Mouse (Mus musculus): ENCODE results near the gene Ufc1.

Gene Ufc1

DNA sequence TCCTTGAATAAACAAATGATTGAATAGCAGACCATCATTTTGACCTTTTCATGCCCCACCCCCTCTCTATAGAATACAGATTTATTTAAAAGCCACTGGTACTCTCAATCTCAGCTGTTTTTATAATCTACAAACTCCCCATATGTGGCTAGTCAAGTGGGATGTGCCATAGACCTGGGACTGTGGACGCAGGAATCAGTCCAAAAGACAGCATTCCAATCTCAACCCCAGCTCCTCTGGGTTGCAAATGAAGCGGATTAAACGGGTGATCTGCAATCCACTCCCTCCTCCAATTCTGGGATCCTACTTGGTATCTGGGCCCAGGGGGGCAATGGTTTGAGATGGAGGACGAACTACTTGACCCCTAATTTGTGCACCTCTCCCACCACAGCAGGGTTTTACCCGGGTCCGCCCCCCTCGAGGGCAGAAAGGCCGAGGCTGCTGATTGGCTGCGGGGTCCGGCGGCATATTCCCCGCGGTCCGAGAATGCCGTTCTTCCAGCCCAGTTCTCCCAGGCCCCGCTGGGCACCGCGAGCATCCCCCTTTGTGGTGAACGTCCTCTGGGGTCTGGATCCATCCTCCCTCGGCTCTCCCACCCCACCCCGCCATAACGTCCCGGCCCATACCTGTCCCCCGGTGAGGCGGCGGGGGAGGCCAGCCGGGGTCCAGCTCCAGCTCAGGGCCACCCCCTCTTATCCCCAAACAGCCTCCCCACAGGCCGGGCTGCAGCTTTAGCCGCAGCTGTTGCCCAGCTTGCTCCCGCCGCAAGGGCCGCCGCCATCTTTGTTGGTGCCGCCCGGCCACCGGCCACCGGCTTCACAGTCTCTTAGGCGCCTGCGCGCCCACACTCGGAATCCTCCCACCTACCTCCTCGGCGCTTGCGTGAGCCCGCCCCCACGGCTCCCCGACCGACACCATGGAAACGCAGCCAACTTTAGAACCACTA is 7.4 kb downstream of the Ufc1 start, which contains the start of gene Usp21:
TSS of gene Usp21 (minus strand) at position 856 of the 946 bp plus-strand sequence.
- peak; percentile 97 for DNase-seq (ENCODE audit: low read depth, low spot score)

DNA sequence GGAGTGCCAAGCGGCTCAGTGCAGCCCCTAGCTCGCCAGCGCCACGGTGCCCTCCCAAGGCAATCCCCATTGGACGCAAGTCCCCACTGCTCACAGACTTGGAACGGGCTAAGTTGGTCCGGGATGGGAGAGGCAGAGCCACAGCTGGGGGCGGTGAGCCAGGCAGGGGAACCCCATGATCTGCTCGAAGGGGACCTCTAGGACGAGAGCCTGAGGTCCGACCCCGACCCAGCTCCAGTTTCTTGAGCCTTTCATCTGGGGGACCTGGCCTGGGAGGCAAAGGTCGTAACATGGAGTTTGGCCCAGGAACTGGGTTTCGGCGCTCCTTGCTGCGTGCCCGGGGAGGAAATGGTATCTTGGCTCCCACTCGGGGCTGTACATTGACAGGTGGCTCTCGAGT is 8.3 kb downstream of the Ufc1 start:
- no peak for DNase-seq (ENCODE audit: low read depth, low spot score)

DNA sequence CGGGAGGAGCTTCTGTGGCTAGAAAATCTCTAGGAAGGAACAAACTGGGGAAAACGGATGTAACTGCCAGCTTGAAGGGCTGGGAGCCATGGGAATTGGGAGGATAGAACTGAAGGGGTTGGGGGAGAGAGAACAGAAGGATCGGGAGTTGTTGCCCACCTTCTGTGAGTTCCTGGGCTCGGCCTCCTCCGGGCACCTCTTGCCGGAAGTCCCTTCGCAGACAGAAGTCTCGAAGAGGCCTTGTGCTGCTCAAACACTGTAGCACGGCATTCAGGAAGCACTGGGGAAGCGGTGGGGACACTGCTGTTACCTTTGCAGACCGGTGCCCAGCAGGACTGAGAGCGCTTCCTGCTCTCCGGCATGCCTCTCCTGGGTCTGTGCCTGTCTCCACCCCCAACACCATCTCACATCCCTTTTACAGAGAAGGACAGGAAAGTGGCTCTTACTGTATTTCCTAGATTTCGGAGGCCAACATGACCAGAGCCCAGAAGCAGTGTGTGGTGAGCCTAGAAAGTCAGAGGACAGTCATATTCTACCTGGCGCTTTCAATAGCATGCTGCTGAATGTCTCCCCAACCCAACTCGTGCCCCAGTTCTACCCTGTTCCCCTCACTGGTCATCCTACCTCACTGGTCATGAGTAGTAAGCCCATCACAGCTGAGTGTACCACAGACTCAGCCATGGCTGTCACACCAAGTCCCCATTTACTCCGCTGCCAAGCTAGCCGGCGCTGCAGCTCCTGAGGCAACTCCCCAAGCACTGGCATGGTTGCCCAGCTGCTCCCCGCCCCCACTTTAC is 9.5 kb downstream of the Ufc1 start:
- no peak for DNase-seq (ENCODE audit: low read depth, low spot score)

DNA sequence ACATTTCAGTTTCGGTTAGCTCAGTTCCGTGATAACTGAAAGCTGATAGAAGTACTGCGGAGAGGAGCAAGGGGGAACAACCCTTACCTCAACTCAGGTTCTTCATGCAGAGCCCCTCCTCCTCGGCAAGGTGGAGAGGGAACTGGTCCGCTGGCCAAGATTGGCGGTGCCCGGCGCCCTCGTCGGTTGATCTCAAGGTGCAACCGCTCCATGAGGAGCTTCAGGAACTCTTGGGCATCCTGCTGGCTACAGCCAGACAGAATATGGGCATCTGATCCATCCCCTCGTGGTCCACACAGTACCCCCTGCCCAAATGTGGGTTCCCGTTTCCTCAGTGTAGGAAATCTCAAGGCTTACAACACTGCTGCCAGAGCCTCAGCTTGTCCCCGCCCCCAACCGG is 10.3 kb downstream of the Ufc1 start:
- no peak for DNase-seq (ENCODE audit: low read depth, low spot score)

DNA sequence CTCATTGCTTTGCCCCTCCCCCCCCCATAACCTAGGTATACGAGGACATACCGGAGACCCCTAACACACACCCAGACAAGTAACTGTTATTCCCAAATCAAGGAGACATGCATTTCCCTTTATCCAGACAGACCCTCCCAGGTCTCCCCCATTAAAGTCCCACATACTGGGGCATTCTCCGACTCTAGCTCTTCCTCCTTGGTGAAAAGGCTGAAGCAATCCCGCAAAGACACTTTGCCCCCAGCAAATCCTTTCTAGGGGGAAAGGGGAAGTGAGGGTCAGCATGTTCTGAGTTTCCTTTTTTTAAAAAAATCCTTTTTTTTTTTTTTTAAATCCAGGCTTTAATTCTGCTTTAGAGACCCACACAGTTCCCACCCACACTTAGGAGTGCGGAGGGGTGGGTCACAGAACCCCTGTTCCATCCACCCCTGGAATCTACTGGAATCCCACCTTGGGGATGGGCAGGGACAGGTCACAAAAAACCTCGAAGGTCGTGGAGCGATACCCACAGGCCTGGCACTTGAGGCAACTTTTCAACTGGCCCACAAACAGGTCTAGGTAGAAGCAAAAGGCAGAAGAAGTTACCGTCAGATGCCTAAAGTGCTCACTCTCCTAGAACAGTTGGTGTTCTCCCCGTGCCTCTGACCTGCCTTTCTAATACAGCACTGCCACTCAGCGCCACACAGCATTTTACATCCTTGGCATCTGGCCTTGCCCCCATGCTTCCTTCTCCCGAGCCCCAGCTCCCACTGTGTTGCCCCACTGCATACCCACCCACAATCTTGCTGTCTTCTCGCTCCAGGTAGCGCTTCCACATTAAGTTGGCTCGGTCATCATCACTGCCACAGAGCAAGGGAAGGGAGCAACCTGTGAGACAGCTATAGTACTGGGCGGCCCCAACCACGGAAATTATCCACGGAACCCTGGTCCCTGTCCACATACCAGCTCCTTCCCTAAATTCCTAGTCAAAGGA is 11.3 kb downstream of the Ufc1 start:
- no peak for DNase-seq (ENCODE audit: low read depth, low spot score)

DNA sequence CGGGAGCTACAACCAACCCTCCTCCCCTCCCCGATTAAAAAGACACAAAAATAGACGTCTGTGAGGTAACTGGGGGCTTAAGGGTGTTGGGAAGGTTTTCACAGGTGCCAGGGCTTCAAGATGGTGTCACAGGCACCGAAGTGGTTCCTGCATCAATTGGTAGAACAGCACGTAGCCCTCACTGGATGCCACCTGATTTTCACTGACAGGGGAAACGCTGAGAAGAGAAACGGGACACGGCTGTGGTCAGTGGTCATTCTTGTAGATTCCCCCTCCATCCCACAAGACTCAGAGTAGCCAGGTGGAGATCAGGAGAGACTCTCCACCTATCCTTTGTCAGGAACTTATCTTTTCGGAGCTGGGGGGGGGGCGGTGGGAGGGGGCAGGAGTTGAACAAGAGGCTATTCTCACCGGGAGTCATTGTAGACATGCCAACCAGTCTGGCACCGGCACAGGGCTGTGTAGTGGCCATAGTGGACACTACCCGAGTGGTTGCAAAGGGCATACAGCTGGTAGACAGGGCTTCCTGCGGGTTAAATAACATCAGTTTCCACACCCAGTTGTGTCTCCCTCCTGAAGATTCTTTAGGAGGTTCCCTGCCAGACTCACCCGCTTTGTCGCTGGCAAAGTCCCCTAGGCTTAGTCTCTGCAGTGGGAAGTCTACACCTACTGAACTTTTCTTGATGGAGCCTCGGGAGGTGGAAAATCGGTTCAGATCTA is 12.6 kb downstream of the Ufc1 start:
- DNase-seq (ENCODE audit: low read depth, low spot score), result no peak

DNA sequence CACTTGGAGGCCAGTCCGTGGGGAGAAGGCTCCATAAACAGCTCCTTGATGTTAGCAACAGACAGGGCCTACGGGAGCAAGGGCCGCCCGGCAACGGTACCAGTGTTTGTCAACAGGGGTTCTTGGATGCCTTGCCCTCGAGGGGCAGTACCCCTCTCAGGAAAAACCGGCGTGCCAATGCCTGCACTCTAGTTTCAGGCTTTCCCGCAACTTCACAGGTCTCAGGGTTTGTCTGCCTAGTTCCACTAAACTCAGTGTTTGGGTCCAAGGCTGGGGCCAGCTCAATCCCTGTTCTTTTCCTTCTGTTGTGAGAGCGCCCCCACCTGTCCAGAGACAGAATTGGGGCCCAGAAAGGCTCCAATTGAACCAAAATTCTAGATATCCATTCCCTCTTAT is 13.3 kb downstream of the Ufc1 start:
- peak; percentile 86 for DNase-seq (ENCODE audit: low read depth, low spot score)

DNA sequence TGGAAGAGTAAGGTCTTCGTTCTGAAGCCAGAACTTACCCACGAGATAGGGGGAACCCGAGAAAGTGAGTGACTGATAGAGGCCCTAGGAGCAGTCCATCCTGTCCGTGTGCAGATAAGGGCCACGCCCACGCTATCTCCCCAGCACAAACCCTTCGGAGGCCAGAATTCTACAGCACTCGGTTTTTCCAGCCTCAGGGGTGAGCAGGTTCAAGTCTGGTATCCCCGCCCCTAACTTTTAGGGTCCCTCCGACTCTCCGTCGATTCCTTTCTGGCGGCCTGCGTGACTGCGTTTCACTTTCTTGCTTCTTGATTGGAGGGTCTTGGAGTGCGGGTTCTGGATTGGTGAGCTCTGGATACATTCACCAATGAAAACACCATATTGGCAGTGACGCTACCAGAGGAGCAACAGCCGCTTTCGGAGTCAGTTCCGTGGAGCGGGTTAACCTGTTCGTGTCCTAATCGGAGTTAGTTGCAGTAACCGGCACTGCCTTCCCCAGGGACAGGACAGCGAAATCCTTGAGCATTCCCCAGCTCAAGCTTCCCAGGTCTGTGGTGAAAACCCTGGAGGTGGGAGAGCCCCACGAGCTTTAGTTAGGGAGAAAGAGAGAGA is 13.8 kb downstream of the Ufc1 start, which contains the start of gene Ppox:
TSS of gene Ppox (minus strand) at position 271 of the 612 bp plus-strand sequence.
- peak; percentile 99 for DNase-seq (ENCODE audit: low read depth, low spot score)

DNA sequence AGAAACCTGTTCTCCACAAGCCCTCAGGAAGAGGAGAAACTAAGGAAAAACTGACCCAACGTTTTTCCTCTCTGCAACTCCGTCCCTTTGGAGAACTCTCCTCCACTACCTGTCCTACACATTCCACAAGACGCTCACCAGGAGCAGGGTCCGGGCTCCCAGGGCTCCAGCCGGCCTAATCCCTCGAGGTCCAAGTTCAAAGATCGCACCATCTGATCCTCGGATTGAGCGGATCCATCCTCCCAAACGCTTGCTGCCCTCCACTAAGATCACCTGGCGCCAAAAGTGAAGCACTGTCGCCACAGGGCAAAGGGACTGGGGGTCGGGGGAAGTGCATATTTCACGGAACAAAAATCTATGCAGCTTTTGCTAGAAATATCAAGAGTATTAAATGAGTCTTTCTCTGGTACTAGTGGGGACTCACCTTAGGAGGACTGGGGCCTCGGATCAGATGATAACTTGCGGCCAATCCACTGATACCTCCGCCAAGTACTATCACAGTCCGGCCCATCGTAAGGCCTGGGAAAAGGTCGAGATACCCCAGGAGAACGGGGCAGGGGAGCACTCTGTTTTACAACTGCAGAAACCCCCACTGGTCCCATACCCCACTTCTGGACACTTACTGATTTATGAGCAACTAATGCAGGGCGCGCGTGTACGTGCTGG is 14.4 kb downstream of the Ufc1 start:
- DNase-seq (ENCODE audit: low read depth, low spot score), result no peak

DNA sequence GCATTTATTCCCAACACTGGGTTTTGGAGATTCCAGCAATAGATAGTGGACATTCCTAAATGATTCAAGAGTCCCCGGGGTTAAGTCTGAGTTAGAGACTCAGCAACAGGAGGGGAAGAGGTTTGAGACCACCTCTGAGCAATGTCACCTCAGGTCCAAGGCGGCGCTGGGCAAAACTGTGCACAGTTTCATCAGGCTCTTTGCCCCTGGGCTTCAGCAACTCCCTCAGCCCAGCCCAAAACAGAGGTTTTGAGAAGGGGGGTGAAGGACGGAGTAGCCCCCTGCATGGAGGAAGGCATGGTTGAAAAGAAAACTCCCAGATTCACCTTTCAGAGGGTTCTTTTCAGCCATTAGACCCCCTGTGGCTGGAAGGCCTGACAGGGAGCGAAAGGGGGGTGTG is 15.1 kb downstream of the Ufc1 start:
- DNase-seq (ENCODE audit: low read depth, low spot score), result no peak

DNA sequence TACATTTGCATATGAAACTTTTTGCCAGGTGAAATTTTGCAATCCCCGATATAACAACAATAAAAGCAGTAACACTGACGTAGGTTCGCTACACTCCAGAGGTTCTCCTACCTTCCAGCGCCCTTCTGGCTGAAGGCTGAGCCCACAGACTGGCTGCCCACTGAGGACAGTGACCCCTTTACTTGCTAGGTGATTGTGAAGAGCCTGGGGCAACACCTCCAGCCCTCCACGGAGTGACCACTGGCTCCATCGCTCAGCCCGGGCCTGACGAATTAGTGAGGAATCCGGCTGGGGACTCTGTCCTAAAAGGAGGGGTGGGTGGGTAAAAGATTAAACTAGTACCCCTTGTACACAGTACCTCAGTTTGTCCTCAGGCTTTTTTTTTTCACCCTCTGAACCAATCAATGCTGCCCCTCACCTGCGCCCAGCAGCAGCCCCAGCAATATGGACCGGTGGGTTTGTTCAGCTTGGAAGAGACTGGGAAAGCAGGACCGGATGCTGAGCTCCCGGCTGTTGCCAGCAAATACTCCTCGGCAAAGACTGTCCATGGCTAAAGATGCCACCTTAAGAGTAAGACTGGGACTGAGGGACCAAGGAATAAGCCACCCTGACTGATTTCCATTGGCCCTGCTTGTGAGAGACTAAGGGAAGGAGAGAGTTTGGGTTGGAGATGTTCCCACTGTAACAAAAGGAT is 15.7 kb downstream of the Ufc1 start:
- no peak for DNase-seq (ENCODE audit: low read depth, low spot score)

DNA sequence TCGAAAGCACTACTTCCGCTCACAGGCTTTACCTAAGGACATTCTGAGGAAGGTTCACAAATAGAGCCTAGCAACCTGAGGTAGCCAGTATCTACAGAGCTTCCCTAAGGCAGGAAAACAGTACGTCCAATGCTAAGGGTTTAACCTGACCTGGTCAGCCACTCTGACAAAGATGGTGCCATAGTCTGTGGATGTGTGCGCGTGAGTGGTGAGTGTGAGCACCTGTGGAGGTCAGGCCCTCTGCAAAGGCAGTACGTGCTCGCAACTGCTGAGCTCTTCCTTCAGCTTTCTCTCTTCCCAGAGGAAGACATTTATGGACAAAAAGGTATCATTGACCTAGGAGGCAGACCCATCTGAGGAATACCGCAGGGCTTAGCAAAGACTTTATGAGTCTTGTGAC is 16.4 kb downstream of the Ufc1 start:
- no peak for DNase-seq (ENCODE audit: low read depth, low spot score)

DNA sequence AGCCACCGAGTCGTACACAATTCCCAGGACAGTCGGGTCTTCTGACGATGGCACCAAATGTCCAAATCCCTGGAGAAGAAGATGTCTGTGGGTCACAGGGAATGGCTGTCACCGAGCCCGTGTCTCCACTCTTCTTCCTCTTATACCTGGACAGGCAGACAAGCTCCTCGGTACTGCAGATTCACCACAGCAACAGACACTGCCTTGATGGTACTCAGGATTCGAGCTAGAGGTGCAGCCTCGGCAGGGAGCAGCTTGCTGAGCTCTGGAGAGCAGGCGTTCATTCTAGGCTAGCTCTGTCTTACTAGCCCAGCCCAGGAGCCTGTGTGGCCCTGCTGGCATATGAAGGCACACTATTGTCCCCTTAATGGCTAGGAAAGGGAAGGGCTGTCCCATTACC is 17.1 kb downstream of the Ufc1 start:
- DNase-seq (ENCODE audit: low read depth, low spot score), result no peak

DNA sequence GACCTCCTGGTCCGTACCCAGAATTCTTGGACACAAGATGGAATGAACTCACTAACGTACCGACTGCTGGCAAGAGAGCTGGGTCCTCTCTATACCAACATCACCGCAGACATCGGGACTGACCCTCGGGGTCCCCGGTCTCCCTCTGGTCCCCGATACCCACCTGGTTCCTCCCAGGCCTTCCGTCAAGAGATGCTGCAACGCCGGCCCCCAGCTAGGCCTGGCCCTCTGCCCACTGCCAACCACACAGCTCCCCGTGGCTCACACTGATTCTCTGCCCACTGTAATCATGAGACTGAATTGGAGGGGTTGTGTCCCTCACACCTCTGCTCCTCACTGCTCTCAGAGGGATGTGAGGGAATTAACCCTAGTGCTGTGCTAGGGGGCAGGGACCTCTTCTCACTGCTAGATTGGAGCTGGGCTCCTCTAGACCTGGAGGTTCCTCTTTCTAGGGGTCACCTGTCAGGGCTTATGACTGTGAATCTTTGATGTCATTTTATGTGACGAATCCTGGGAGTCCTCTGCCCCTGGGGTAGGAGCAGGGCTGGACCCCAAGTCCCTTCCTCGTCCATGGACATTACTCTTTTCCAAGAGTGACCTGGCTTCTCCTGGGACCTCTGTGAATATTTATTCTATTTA is 18.6 kb downstream of the Ufc1 start:
- no peak for DNase-seq (ENCODE audit: low read depth, low spot score)

DNA sequence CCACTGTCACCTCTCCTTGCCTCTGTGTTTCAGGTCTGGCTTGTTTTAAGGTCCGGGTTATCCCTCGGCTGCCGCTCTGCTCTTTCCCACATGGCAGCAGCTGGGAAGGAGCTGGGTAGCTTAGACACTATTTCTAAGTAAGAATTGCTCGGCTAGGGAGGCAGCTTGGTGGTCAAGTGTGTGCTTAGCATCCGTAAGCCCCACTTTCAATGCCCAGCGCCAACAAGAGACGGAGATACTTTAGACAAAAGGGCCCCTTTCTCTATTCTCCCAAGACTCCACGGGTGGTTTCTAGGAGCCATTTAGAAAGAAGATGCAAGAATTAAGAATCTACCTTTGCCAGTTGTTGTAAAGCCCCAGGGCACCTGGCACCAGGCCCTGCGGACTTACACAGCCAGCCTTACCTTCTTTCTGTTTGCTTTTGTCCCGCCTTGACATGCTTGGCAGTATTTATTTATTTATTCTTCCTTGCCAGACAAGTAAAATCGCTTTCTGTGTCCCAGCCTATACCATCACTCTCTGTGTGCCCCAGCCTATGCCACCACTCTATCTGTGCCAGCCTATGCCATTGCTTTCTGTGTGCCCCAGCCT is 19.6 kb downstream of the Ufc1 start:
- DNase-seq (ENCODE audit: low read depth, low spot score), result no peak

DNA sequence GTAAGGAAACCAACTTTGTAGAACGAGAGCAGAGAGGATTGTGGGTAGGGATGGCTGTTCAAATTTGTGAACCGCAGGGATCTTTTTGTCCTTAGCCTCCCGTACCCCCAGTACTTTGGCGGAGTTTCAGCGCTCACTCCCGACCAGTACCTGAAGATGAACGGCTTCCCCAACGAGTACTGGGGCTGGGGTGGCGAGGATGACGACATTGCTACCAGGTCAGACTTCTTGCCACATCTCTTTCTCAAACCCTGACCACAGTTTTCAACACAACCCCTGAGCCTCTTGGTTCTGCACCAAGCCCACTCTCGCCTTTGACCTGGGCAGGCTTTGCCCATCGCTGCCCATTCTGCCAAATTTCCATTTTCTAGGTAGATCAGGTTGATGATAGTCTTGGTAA is 20.7 kb downstream of the Ufc1 start:
- no peak for DNase-seq (ENCODE audit: low read depth, low spot score)

DNA sequence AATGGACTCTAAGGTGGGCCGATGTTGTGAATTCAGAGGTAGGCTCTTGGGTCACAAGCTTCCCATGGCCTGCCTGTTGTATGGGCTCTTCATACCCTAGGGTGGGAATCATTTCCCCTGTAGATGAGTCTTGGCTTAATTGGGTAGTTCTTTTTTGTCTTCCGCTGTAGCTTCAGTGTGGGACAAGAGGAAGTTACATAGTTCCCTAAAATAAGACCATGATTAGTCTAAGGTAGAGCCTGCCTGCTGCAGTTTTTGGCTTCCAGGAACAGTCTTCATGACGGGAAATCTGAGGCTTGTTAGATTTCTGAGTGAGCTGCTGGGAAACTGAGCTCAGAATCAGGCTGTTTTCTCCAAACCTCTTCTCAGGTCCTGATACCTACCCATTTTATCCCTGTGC is 22.7 kb downstream of the Ufc1 start:
- DNase-seq (ENCODE audit: low read depth, low spot score), result no peak

DNA sequence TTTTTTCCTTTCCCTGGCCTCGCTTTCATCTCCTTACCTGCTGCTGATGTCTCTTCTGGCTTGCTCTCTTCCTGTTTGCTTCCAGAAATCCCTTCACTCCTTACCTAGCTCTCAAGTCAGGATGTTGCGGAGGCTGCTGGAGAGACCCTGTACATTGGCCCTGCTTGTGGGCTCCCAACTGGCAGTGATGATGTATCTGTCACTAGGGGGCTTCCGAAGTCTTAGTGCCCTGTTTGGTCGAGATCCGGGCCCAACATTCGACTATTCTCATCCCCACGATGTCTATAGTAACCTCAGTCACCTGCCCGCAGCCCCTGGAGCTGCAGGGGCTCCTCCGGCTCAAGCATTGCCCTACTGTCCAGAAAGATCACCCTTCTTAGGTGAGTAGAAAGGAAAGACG is 23.2 kb downstream of the Ufc1 start:
- DNase-seq (ENCODE audit: low read depth, low spot score), result no peak

All from brain, adult 2 months (tissue).